Mouse (Mus musculus): ENCODE results near the gene Prdm16. TPM values are rescaled to one million over a fixed set of nuclear protein-coding genes. Genes with fewer than 3 reads are reported as not detected.

Gene Prdm16
- polyA plus RNA-seq, 1 experiment = not detected

- no peaks in the 10 kb centered on the region for H3K36me3 ChIP-seq (ENCODE audit: control insufficient read depth, insufficient read depth)
- TF ChIP-seq MYOD1 (IDR thresholded peaks at IDR 0.05; ENCODE audit: control insufficient read depth, insufficient read length, low read depth) (no peak), FOSL1 (IDR thresholded peaks at IDR 0.05; ENCODE audit: insufficient read depth, low read length, poor library complexity, severe bottlenecking) (no peak), CEBPB (IDR thresholded peaks at IDR 0.05; ENCODE audit: low read depth) (no peak), MYOG (IDR thresholded peaks at IDR 0.05; ENCODE audit: control insufficient read depth, extremely low read depth, insufficient read length) (no peak), USF1 (IDR thresholded peaks at IDR 0.05; ENCODE audit: low read depth) (no peak), MAX (IDR thresholded peaks at IDR 0.05) (no peak), CTCF (IDR thresholded peaks at IDR 0.05; ENCODE audit: control insufficient read depth, insufficient read depth, insufficient read length) (no peak)
- no peaks in the 10 kb centered on the region for H3K27me3 ChIP-seq (ENCODE audit: control insufficient read depth, insufficient read depth, insufficient read length)
- H3K79me2 ChIP-seq (ENCODE audit: control insufficient read depth, insufficient read depth) = no peaks in the 10 kb centered on the region
- H3ac ChIP-seq (ENCODE audit: control insufficient read depth, insufficient read length, low read depth) = no peak overlapping the region
- H3K79me3 ChIP-seq (ENCODE audit: low read depth) = no peaks in the 10 kb centered on the region
- no peak overlapping the region for H3K4me3 ChIP-seq (ENCODE audit: insufficient read depth, poor library complexity, severe bottlenecking)
Measured at GRCm38 (mm10) chr4:154293735-154294201, 342.9 kb downstream of the Prdm16 start.

GRCm38 (mm10) chr4:154283671-154284070 is 353.0 kb downstream of the Prdm16 start:
- no peaks in the 10 kb centered on the region for H3K27me3 ChIP-seq (ENCODE audit: control insufficient read depth, insufficient read depth, insufficient read length)
- no peaks in the 10 kb centered on the region for H3K79me3 ChIP-seq (ENCODE audit: low read depth)
- H3K36me3 ChIP-seq (ENCODE audit: control insufficient read depth, insufficient read depth) = no peaks in the 10 kb centered on the region
- H3K4me3 ChIP-seq (ENCODE audit: insufficient read depth, poor library complexity, severe bottlenecking) = no peak overlapping the region
- no peak for TF ChIP-seq MYOG (IDR thresholded peaks at IDR 0.05; ENCODE audit: control insufficient read depth, extremely low read depth, insufficient read length)
- no peak for TF ChIP-seq CTCF (IDR thresholded peaks at IDR 0.05; ENCODE audit: control insufficient read depth, insufficient read depth, insufficient read length)
- no peak for TF ChIP-seq CEBPB (IDR thresholded peaks at IDR 0.05; ENCODE audit: low read depth)
- no peak for TF ChIP-seq FOSL1 (IDR thresholded peaks at IDR 0.05; ENCODE audit: insufficient read depth, low read length, poor library complexity, severe bottlenecking)
- no peak for TF ChIP-seq MAX (IDR thresholded peaks at IDR 0.05)
- TF ChIP-seq MYOD1 (IDR thresholded peaks at IDR 0.05; ENCODE audit: control insufficient read depth, insufficient read length, low read depth) = no peak
- no peak for TF ChIP-seq USF1 (IDR thresholded peaks at IDR 0.05; ENCODE audit: low read depth)
- no peak overlapping the region for H3ac ChIP-seq (ENCODE audit: control insufficient read depth, insufficient read length, low read depth)
- H3K79me2 ChIP-seq (ENCODE audit: control insufficient read depth, insufficient read depth) = no peaks in the 10 kb centered on the region

- Histone ChIP-seq H3K79me3 (ENCODE audit: low read depth) (no peaks in the 10 kb centered on the region), H3ac (ENCODE audit: control insufficient read depth, insufficient read length, low read depth) (no peak overlapping the region), H3K79me2 (ENCODE audit: control insufficient read depth, insufficient read depth) (no peaks in the 10 kb centered on the region), H3K36me3 (ENCODE audit: control insufficient read depth, insufficient read depth) (no peaks in the 10 kb centered on the region), H3K4me3 (ENCODE audit: insufficient read depth, poor library complexity, severe bottlenecking) (no peak overlapping the region), H3K27me3 (ENCODE audit: control insufficient read depth, insufficient read depth, insufficient read length) (no peaks in the 10 kb centered on the region)
- TF ChIP-seq MYOD1 (IDR thresholded peaks at IDR 0.05; ENCODE audit: control insufficient read depth, insufficient read length, low read depth) = no peak
- TF ChIP-seq FOSL1 (IDR thresholded peaks at IDR 0.05; ENCODE audit: insufficient read depth, low read length, poor library complexity, severe bottlenecking) = no peak
- no peak for TF ChIP-seq MAX (IDR thresholded peaks at IDR 0.05)
- TF ChIP-seq MYOG (IDR thresholded peaks at IDR 0.05; ENCODE audit: control insufficient read depth, extremely low read depth, insufficient read length) = no peak
- TF ChIP-seq CTCF (IDR thresholded peaks at IDR 0.05; ENCODE audit: control insufficient read depth, insufficient read depth, insufficient read length) = no peak
- TF ChIP-seq CEBPB (IDR thresholded peaks at IDR 0.05; ENCODE audit: low read depth) = no peak
- no peak for TF ChIP-seq USF1 (IDR thresholded peaks at IDR 0.05; ENCODE audit: low read depth)
Measured at GRCm38 (mm10) chr4:154279481-154279880, 357.2 kb downstream of the Prdm16 start.

- no peaks in the 10 kb centered on the region for H3K27me3 ChIP-seq (ENCODE audit: control insufficient read depth, insufficient read depth, insufficient read length)
- no peak overlapping the region for H3ac ChIP-seq (ENCODE audit: control insufficient read depth, insufficient read length, low read depth)
- no peak for TF ChIP-seq MYOD1 (IDR thresholded peaks at IDR 0.05; ENCODE audit: control insufficient read depth, insufficient read length, low read depth)
- no peak for TF ChIP-seq CTCF (IDR thresholded peaks at IDR 0.05; ENCODE audit: control insufficient read depth, insufficient read depth, insufficient read length)
- TF ChIP-seq MAX (IDR thresholded peaks at IDR 0.05) = no peak
- TF ChIP-seq FOSL1 (IDR thresholded peaks at IDR 0.05; ENCODE audit: insufficient read depth, low read length, poor library complexity, severe bottlenecking) = no peak
- no peak for TF ChIP-seq MYOG (IDR thresholded peaks at IDR 0.05; ENCODE audit: control insufficient read depth, extremely low read depth, insufficient read length)
- TF ChIP-seq CEBPB (IDR thresholded peaks at IDR 0.05; ENCODE audit: low read depth) = no peak
- TF ChIP-seq USF1 (IDR thresholded peaks at IDR 0.05; ENCODE audit: low read depth) = no peak
- H3K4me3 ChIP-seq (ENCODE audit: insufficient read depth, poor library complexity, severe bottlenecking) = no peak overlapping the region
- no peaks in the 10 kb centered on the region for H3K79me2 ChIP-seq (ENCODE audit: control insufficient read depth, insufficient read depth)
- no peaks in the 10 kb centered on the region for H3K79me3 ChIP-seq (ENCODE audit: low read depth)
- no peaks in the 10 kb centered on the region for H3K36me3 ChIP-seq (ENCODE audit: control insufficient read depth, insufficient read depth)
Measured at GRCm38 (mm10) chr4:154273000-154273399, 363.7 kb downstream of the Prdm16 start.

GRCm38 (mm10) chr4:154269520-154269919 is 367.2 kb downstream of the Prdm16 start:
- TF ChIP-seq FOSL1 (IDR thresholded peaks at IDR 0.05; ENCODE audit: insufficient read depth, low read length, poor library complexity, severe bottlenecking) (no peak), MAX (IDR thresholded peaks at IDR 0.05) (no peak)
- Histone ChIP-seq H3K27me3 (ENCODE audit: control insufficient read depth, insufficient read depth, insufficient read length) (no peaks in the 10 kb centered on the region), H3K36me3 (ENCODE audit: control insufficient read depth, insufficient read depth) (no peaks in the 10 kb centered on the region)

GRCm38 (mm10) chr4:154267511-154267910 is 369.2 kb downstream of the Prdm16 start:
- no peak overlapping the region for H3K4me3 ChIP-seq (ENCODE audit: insufficient read depth, poor library complexity, severe bottlenecking)
- no peaks in the 10 kb centered on the region for H3K79me3 ChIP-seq (ENCODE audit: low read depth)
- H3K27me3 ChIP-seq (ENCODE audit: control insufficient read depth, insufficient read depth, insufficient read length) = no peaks in the 10 kb centered on the region
- no peak overlapping the region for H3ac ChIP-seq (ENCODE audit: control insufficient read depth, insufficient read length, low read depth)
- no peaks in the 10 kb centered on the region for H3K79me2 ChIP-seq (ENCODE audit: control insufficient read depth, insufficient read depth)
- TF ChIP-seq FOSL1 (IDR thresholded peaks at IDR 0.05; ENCODE audit: insufficient read depth, low read length, poor library complexity, severe bottlenecking) = no peak
- no peak for TF ChIP-seq CEBPB (IDR thresholded peaks at IDR 0.05; ENCODE audit: low read depth)
- TF ChIP-seq MYOG (IDR thresholded peaks at IDR 0.05; ENCODE audit: control insufficient read depth, extremely low read depth, insufficient read length) = no peak
- TF ChIP-seq CTCF (IDR thresholded peaks at IDR 0.05; ENCODE audit: control insufficient read depth, insufficient read depth, insufficient read length) = no peak
- no peak for TF ChIP-seq MYOD1 (IDR thresholded peaks at IDR 0.05; ENCODE audit: control insufficient read depth, insufficient read length, low read depth)
- TF ChIP-seq USF1 (IDR thresholded peaks at IDR 0.05; ENCODE audit: low read depth) = no peak
- TF ChIP-seq MAX (IDR thresholded peaks at IDR 0.05) = no peak
- no peaks in the 10 kb centered on the region for H3K36me3 ChIP-seq (ENCODE audit: control insufficient read depth, insufficient read depth)

More at GRCm38 (mm10) chr4:154269520-154269919, 367.2 kb downstream of the Prdm16 start:
- H3K4me3 ChIP-seq (ENCODE audit: insufficient read depth, poor library complexity, severe bottlenecking) = no peak overlapping the region
- H3K79me3 ChIP-seq (ENCODE audit: low read depth) = no peaks in the 10 kb centered on the region
- no peak overlapping the region for H3ac ChIP-seq (ENCODE audit: control insufficient read depth, insufficient read length, low read depth)
- H3K79me2 ChIP-seq (ENCODE audit: control insufficient read depth, insufficient read depth) = no peaks in the 10 kb centered on the region

Other genes with a start within 250 kb of the Prdm16 start
- gene Actrt2, start 31.0 kb upstream of the Prdm16 start, polyA plus RNA-seq (2012; fragmentation: generic; extraction: Trizol) = not detected
- gene Ttc34, start 200.6 kb upstream of the Prdm16 start, polyA plus RNA-seq (2012; fragmentation: generic; extraction: Trizol) = not detected
- gene Mmel1, start 232.7 kb upstream of the Prdm16 start, polyA plus RNA-seq (2012; fragmentation: generic; extraction: Trizol) = 0.04 TPM

Measured in C2C12 (cell line).